Mouse (Mus musculus) thymus, postnatal 10 days (tissue): ENCODE measurements around the gene Cdc42ep4.

Source experiments
- DNase-seq, 2 experiments: peaks; one replicate each; pipeline ENCODE4 v3.0.0; 2021; ENCODE audit warnings: low spot score in 2 of 2

The Cdc42ep4 gene

GRCm38 (mm10) chr11:113749749-113750351, 1.8 kb downstream of the Cdc42ep4 start:
- DNase-seq, result peak in 1 of 2 experiments; percentile 24

GRCm38 (mm10) chr11:113748797-113749521, 2.7 kb downstream of the Cdc42ep4 start:
- peak; percentile 20 to 25 for DNase-seq

- no peak for DNase-seq
Measured at GRCm38 (mm10) chr11:113747725-113748380, 3.8 kb downstream of the Cdc42ep4 start.

GRCm38 (mm10) chr11:113747056-113747455, 4.6 kb downstream of the Cdc42ep4 start:
- peak; percentile 18 to 33 for DNase-seq

GRCm38 (mm10) chr11:113745961-113746360, 5.7 kb downstream of the Cdc42ep4 start:
- no peak for DNase-seq

GRCm38 (mm10) chr11:113742998-113743397, 8.7 kb downstream of the Cdc42ep4 start:
- no peak for DNase-seq

GRCm38 (mm10) chr11:113740100-113740499, 11.6 kb downstream of the Cdc42ep4 start:
- no peak for DNase-seq

GRCm38 (mm10) chr11:113739213-113739612, 12.5 kb downstream of the Cdc42ep4 start:
- DNase-seq, result no peak

- no peak for DNase-seq
Measured at GRCm38 (mm10) chr11:113737912-113738311, 13.8 kb downstream of the Cdc42ep4 start.

GRCm38 (mm10) chr11:113737553-113737854, 14.2 kb downstream of the Cdc42ep4 start:
- DNase-seq, result no peak

GRCm38 (mm10) chr11:113736848-113737552, 14.7 kb downstream of the Cdc42ep4 start:
- DNase-seq, result no peak

- DNase-seq, result no peak
Measured at GRCm38 (mm10) chr11:113735151-113735550, 16.5 kb downstream of the Cdc42ep4 start.

- no peak for DNase-seq
Measured at GRCm38 (mm10) chr11:113733631-113734364, 17.9 kb downstream of the Cdc42ep4 start.

- no peak for DNase-seq
Measured at GRCm38 (mm10) chr11:113731945-113732612, 19.6 kb downstream of the Cdc42ep4 start.

GRCm38 (mm10) chr11:113730879-113731278, 20.8 kb downstream of the Cdc42ep4 start:
- no peak for DNase-seq

GRCm38 (mm10) chr11:113729917-113730316, 21.8 kb downstream of the Cdc42ep4 start:
- no peak for DNase-seq

- DNase-seq, result no peak
Measured at GRCm38 (mm10) chr11:113729239-113729638, 22.4 kb downstream of the Cdc42ep4 start.

- DNase-seq, result no peak
Measured at GRCm38 (mm10) chr11:113727992-113728391, 23.7 kb downstream of the Cdc42ep4 start.

- no peak for DNase-seq
Measured at GRCm38 (mm10) chr11:113726994-113727888, 24.4 kb downstream of the Cdc42ep4 start.
